Comparison of ENCODE assay signal across 9 mouse cellular contexts in genomic region chrX:98150393-98151119, GRCm38 (mm10). TPM values are rescaled to one million over a fixed set of nuclear protein-coding genes. Genes with fewer than 3 reads are reported as not detected.
DNase-seq lines count a peak whose midpoint lies in the region; ATAC-seq and TF ChIP-seq lines count a peak whose summit lies in the region.
"Had no signal": no experiment of that assay in that cellular context is flagged by ENCODE, and none has a peak within 500 bp of the region (broad histone marks: within the 10 kb centered on the region; RNA-seq: fewer than 3 reads in every experiment).

No protein-coding gene starts in this region.

- peaks cover 1% of the 10 kb centered on the region for H3K79me3 ChIP-seq in C2C12 (ENCODE audit: low read depth)

- H3K27me3 ChIP-seq in C2C12 (ENCODE audit: control insufficient read depth, insufficient read depth, insufficient read length): no peaks in the 10 kb centered on the region
- peaks cover 24% of the 10 kb centered on the region for H3K27me3 ChIP-seq in embryonic facial prominence, embryonic 11.5 days (ENCODE audit: control insufficient read depth, insufficient read depth, low read length)
- peaks cover 60% of the 10 kb centered on the region for H3K27me3 ChIP-seq in hindbrain, embryonic 10.5 days (ENCODE audit: insufficient read depth, poor library complexity, severe bottlenecking)
- peaks cover 48% of the 10 kb centered on the region for H3K27me3 ChIP-seq in limb, embryonic 12.5 days
- H3K27me3 ChIP-seq in stomach, embryonic 15.5 days (replicated peaks): peaks cover 25% of the 10 kb centered on the region

- no peak overlapping the region for H3K27ac ChIP-seq in embryonic facial prominence, embryonic 11.5 days (replicated peaks; ENCODE audit: low read depth, low read length)
- H3K27ac ChIP-seq in hindbrain, embryonic 10.5 days: no peak overlapping the region
- H3K27ac ChIP-seq in limb, embryonic 12.5 days: no peak overlapping the region
- H3K27ac ChIP-seq in stomach, embryonic 15.5 days: no peak overlapping the region

- 22% methylated on average over 32 of the region's 33 CpGs for WGBS in embryonic facial prominence, embryonic 11.5 days
- WGBS in hindbrain, embryonic 10.5 days: 18% methylated on average over 33 of the region's 33 CpGs
- WGBS in limb, embryonic 12.5 days: 17% methylated on average over 33 of the region's 33 CpGs
- 32% methylated on average over 33 of the region's 33 CpGs for WGBS in stomach, embryonic 15.5 days

- H3K4me3 ChIP-seq in C2C12 (ENCODE audit: insufficient read depth, poor library complexity, severe bottlenecking): peak overlapping the region; percentile 30
- peak overlapping the region; percentile 31 for H3K4me3 ChIP-seq in embryonic facial prominence, embryonic 11.5 days (ENCODE audit: low read depth, low read length)
- peak overlapping the region; percentile 51 for H3K4me3 ChIP-seq in hindbrain, embryonic 10.5 days
- peak overlapping the region; percentile 33 for H3K4me3 ChIP-seq in limb, embryonic 12.5 days (replicated peaks)
- H3K4me3 ChIP-seq in stomach, embryonic 15.5 days (replicated peaks): peak overlapping the region; percentile 30

- H3K79me2 ChIP-seq in C2C12 (ENCODE audit: control insufficient read depth, insufficient read depth): peaks cover 13% of the 10 kb centered on the region

- H3K4me1 ChIP-seq in embryonic facial prominence, embryonic 11.5 days (ENCODE audit: control insufficient read depth, insufficient read depth, low read length): no peaks in the 10 kb centered on the region
- peaks cover 16% of the 10 kb centered on the region; the same call in 1 of the 2 replicates for H3K4me1 ChIP-seq in hindbrain, embryonic 10.5 days (replicated peaks)
- no peaks in the 10 kb centered on the region for H3K4me1 ChIP-seq in limb, embryonic 12.5 days (replicated peaks)
- H3K4me1 ChIP-seq in stomach, embryonic 15.5 days: no peaks in the 10 kb centered on the region

- peak; percentile 76 for DNase-seq in heart, adult 11 months
- DNase-seq in heart, postnatal 36 days: no peak
- peak; percentile 1 for DNase-seq in embryonic facial prominence, embryonic 11.5 days (ENCODE audit: low spot score)
- peak; percentile 41 for DNase-seq in hindbrain, embryonic 10.5 days (ENCODE audit: low spot score)
- no peak for DNase-seq in yolk sac, embryonic 10.5 days (ENCODE audit: low spot score)

- ATAC-seq in embryonic facial prominence, embryonic 11.5 days (replicated peaks; ENCODE audit: insufficient number of reproducible peaks, low FRiP score, low TSS enrichment, low read depth): 0 out of 2 replicates have a peak, but pooled peaks have one; percentile 59
- 0 out of 2 replicates have a peak, but pooled peaks have one; percentile 20 for ATAC-seq in limb, embryonic 12.5 days (ENCODE audit: insufficient number of reproducible peaks, insufficient read depth, low FRiP score, low TSS enrichment, low read depth)
- no peak for ATAC-seq in stomach, embryonic 15.5 days (ENCODE audit: insufficient read depth, low FRiP score, low read depth)

- intact Hi-C loops in heart, postnatal 36 days (cut with DNase I): no loop called here

- peak overlapping the region; percentile 60 for H3K4me2 ChIP-seq in embryonic facial prominence, embryonic 11.5 days (ENCODE audit: low read depth, low read length)
- H3K4me2 ChIP-seq in limb, embryonic 12.5 days: peak overlapping the region; percentile 60
- peak overlapping the region; percentile 58 for H3K4me2 ChIP-seq in stomach, embryonic 15.5 days

- H3ac ChIP-seq in C2C12 (ENCODE audit: control insufficient read depth, insufficient read length, low read depth): peak overlapping the region; percentile 69

- no peaks in the 10 kb centered on the region for H3K9me3 ChIP-seq in embryonic facial prominence, embryonic 11.5 days (replicated peaks; ENCODE audit: control insufficient read depth, low read length)
- H3K9me3 ChIP-seq in hindbrain, embryonic 10.5 days: no peaks in the 10 kb centered on the region
- no peaks in the 10 kb centered on the region for H3K9me3 ChIP-seq in limb, embryonic 12.5 days
- no peaks in the 10 kb centered on the region for H3K9me3 ChIP-seq in stomach, embryonic 15.5 days

- TF ChIP-seq CTCF in C2C12 (IDR thresholded peaks at IDR 0.05; ENCODE audit: control insufficient read depth, insufficient read depth, insufficient read length): no peak

- H3K9ac ChIP-seq in embryonic facial prominence, embryonic 11.5 days (replicated peaks; ENCODE audit: low read length): no peak overlapping the region
- no peak overlapping the region for H3K9ac ChIP-seq in limb, embryonic 12.5 days (replicated peaks)
- no peak overlapping the region for H3K9ac ChIP-seq in stomach, embryonic 15.5 days

- no peaks in the 10 kb centered on the region for H3K36me3 ChIP-seq in C2C12 (ENCODE audit: control insufficient read depth, insufficient read depth)
- H3K36me3 ChIP-seq in embryonic facial prominence, embryonic 11.5 days (replicated peaks; ENCODE audit: control insufficient read depth, insufficient read depth, low read depth, low read length): no peaks in the 10 kb centered on the region
- no peaks in the 10 kb centered on the region for H3K36me3 ChIP-seq in hindbrain, embryonic 10.5 days
- no peaks in the 10 kb centered on the region for H3K36me3 ChIP-seq in limb, embryonic 12.5 days
- H3K36me3 ChIP-seq in stomach, embryonic 15.5 days: no peaks in the 10 kb centered on the region
- H3K36me3 ChIP-seq: G1E had no signal

TF ChIP-seq in C2C12, 6 proteins besides CTCF, POLR2A, EP300 and RAD21:
- TF ChIP-seq MYOG (IDR thresholded peaks at IDR 0.05; ENCODE audit: control insufficient read depth, extremely low read depth, insufficient read length) (no peak), USF1 (IDR thresholded peaks at IDR 0.05; ENCODE audit: low read depth) (no peak), MAX (IDR thresholded peaks at IDR 0.05) (no peak), MYOD1 (IDR thresholded peaks at IDR 0.05; ENCODE audit: control insufficient read depth, insufficient read length, low read depth) (no peak), CEBPB (IDR thresholded peaks at IDR 0.05; ENCODE audit: low read depth) (no peak), FOSL1 (IDR thresholded peaks at IDR 0.05; ENCODE audit: insufficient read depth, low read length, poor library complexity, severe bottlenecking) (no peak)

RNA-seq across cellular contexts. Expression of gene Ar, which starts 2.0 kb away (rescaled TPM):
- total RNA-seq in heart, postnatal 36 days (2021): 1 to 10 TPM; 2.4 to 2.9 TPM
- 0.89 TPM for polyA plus RNA-seq in C2C12 (2012; fragmentation: generic; extraction: Trizol)
- 0.08 and 0.14 TPM in 2 replicates for polyA plus RNA-seq in embryonic facial prominence, embryonic 11.5 days (2014; fragmentation: Nextera tagmentation; extraction: Ambion mirVana)
- 0.03 and 0.10 TPM in 2 replicates for polyA plus RNA-seq in hindbrain, embryonic 10.5 days (2016; fragmentation: Nextera tagmentation; extraction: Ambion mirVana)
- polyA plus RNA-seq in limb, embryonic 12.5 days (2016; fragmentation: Nextera tagmentation; extraction: Ambion mirVana): 0.09 and 0.13 TPM in 2 replicates
- polyA plus RNA-seq in stomach, embryonic 15.5 days (2015; fragmentation: Nextera tagmentation; extraction: Ambion mirVana): 0.39 and 0.42 TPM in 2 replicates
- polyA plus RNA-seq: G1E had no signal

Comparison
In these comparisons a context has a peak if more than half of its experiments do, and no peak if none do; other contexts are left out.
1. DNase-seq: peak in heart, adult 11 months (single experiment), embryonic facial prominence, embryonic 11.5 days (single experiment) and hindbrain, embryonic 10.5 days (single experiment); none in heart, postnatal 36 days (0 of 2) and yolk sac, embryonic 10.5 days (single experiment).
2. Peak in every context shown above with its lines, with median percentiles within 50 percentile points of each other: H3K4me3 ChIP-seq and H3K4me2 ChIP-seq.